Mouse (Mus musculus) mesoderm, embryonic 11.5 days (tissue): Measurements from ENCODE around the gene Carmil1.

Experiments used
- DNase-seq: peaks from one replicate; pipeline ENCODE4 v3.0.0-alpha.2; 2012; ENCODE audit warnings: low read depth, low spot score

Gene Carmil1

DNA sequence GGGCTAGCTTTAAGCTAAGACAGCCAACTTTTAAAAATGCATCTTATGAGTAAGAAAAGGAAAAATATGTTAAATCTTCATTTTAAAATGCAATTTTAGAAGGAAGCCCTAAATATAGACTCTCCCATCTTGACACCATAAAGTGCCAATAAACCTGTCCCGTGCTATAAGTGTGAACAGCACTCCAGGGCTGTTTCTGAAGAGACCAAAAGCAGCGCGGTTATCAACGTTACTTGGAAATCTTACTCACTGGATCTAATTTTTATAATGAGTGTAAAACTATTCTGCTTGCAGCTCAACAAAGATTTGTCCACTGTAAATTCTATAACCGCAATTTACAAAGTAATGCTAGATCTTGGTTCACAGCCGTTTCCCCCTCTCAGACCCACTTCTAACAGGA lies 232.0 kb downstream of the Carmil1 start:
- DNase-seq, result no peak

GRCm38 (mm10) chr13:24045271-24045670 lies 235.3 kb downstream of the Carmil1 start:
- peak; percentile 22 for DNase-seq

DNA sequence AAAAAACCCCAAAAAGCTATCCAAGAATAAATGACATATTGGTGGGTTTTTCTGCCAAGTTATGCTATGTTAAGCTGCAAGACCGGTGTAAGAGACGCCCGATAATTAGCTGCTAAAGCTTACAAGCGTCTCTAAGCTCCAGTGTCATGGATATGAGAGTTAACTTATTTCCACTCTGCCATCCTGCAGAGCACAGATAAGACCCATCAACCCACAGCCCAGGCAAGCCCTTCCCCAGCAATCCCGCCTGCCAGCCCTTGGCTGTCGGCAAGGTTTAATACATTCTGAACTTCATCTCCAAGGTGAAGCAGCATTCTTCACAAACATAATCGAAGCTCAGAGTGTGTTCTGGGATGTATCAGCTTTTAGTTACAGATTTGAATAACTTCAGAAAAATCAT lies 240.4 kb downstream of the Carmil1 start:
- no peak for DNase-seq

DNA sequence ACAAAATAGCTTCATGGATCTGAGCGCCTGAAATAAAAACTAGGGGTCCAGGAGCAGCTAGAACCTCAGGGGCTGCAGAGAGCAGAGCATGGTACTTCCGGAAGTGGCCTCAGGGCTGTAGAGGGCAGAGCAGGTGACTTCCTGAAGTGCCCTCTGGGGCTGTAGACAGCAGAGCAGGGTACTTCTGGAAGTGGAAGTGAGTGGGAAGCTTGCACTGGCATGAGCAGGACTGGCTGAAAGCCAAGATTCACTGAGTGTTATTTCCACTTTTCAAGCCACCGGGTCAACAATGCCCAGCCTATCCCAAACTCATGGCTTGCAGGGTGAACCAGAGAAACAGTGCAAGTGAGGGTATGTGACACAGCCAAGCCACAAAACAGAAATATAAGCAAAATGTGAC lies 243.1 kb downstream of the Carmil1 start:
- no peak for DNase-seq

GRCm38 (mm10) chr13:24036150-24036549 lies 244.4 kb downstream of the Carmil1 start:
- DNase-seq, result no peak

- DNase-seq, result peak; percentile 12
Observed at GRCm38 (mm10) chr13:24027191-24028170, 253.1 kb downstream of the Carmil1 start.

GRCm38 (mm10) chr13:24018515-24018914 lies 262.1 kb downstream of the Carmil1 start:
- DNase-seq, result no peak

DNA sequence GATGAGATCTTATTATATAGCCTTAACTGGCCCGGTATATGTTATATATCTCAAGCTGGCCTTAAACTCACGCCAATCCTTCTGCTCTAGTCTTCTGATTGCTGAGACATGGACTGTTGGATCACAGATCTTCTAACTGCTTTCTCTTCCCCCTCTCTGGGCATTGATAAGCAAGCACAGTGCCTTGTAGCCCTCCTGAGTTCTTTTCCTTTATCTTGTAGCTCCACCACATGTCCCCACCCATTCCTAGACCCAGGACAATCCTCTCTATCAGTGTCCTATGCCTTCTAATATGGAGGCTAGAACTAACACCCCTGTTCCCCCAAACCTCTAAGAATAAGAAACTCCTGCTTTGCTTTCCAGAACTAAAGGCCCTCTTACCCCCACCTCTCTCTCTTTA lies 275.1 kb downstream of the Carmil1 start:
- no peak for DNase-seq

GRCm38 (mm10) chr13:24001797-24002196 lies 278.8 kb downstream of the Carmil1 start:
- no peak for DNase-seq

- DNase-seq, result no peak
Observed at GRCm38 (mm10) chr13:24001081-24001480, 279.5 kb downstream of the Carmil1 start.

GRCm38 (mm10) chr13:23998826-23999225 lies 281.8 kb downstream of the Carmil1 start:
- DNase-seq, result no peak

DNA sequence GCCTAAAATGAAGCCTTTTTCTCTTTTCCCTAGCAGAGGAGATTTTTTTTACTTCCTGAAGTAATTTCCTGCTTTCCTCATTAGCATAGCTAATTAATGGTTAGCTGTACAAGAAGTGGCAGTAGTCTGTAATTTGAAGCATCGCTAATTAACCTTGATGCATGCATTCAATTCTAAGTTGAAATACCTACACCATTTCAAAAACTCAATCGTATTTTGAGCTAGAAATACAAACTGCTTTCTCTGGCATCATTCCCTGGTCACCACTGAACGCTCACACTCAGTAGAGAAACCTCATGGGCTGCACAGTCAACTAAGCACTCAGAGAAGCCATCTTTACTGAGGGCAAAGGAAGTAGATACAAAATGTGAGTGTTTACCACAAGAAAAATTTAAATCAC lies 285.8 kb downstream of the Carmil1 start:
- no peak for DNase-seq

- no peak for DNase-seq
Observed at GRCm38 (mm10) chr13:23994024-23994423, 286.6 kb downstream of the Carmil1 start.

- DNase-seq, result peak; percentile 87
Observed at GRCm38 (mm10) chr13:23990928-23991327, 289.7 kb downstream of the Carmil1 start, which contains the start of gene Scgn. Gene Scgn (minus strand): TSS chr13:23991214.

GRCm38 (mm10) chr13:23990451-23990850 lies 290.1 kb downstream of the Carmil1 start:
- DNase-seq, result peak; percentile 10

- DNase-seq, result peak; percentile 12
Observed at GRCm38 (mm10) chr13:23985130-23985529, 295.5 kb downstream of the Carmil1 start.

DNA sequence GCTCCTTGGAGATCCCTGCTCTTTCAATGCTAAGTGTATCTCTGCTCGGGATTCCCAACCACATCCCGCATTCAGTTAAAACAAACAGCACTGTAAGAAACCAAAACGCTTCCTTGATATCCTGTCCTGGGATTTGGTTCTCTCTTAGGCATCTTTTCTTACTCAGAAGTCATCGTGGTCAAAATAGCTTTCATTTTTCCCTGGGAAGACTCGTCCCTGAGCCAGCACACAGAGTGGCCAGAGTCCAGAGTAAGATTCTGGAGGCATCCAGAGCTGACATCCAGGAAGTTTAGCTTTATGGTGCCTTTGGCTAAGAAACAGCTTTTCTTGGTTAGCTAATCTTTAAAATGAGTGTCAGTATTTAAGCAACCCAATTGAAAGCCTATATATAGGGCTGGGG lies 308.3 kb downstream of the Carmil1 start:
- DNase-seq, result no peak

DNA sequence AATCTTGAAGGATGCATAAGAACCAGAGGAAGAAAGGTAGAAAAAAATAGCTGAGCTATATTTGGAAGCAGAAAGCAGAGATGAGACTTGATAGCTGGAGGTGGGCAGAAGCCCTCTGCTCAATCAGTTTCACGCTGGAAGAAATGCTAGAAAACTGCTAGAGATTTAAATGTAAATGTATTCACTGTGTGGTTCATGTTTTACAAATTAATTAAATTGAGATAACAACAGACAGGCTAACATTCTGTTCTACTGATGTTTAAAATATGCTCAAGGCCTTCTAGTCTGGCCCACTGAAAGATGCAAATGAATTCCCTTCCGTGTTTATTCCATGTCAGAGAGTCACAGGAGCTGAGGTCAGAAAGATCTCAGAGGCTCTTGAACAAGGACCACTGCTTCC lies 308.7 kb downstream of the Carmil1 start:
- DNase-seq, result no peak

DNA sequence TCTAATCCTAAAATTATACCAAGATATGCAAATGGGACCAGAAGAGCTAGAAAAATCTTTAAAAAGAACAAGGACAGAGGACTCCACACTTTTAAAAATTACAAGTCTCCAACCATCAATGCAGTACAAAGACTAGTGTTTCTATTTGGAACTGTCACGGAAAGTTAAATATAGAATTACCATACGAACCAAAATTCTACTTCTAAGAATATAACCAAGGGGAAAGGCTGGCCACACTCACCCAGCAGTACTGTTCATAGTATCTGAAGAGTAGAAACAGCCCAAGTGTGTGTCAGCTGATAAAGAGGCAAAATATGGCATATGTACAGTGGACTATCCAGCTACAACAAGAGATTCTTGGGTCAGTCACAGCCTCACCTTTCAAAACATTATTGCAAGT lies 315.7 kb downstream of the Carmil1 start:
- no peak for DNase-seq
